Mouse (Mus musculus): ENCODE data around the gene Dapk1. TPM values are rescaled to one million over a fixed set of nuclear protein-coding genes. Genes with fewer than 3 reads are reported as not detected.
A peak's percentile ranks its signal among the peaks of the same experiment; 100 is the strongest.

Dapk1 gene
- polyA plus RNA-seq, 1 experiment from 2014 or later: 40.8 TPM

DNA sequence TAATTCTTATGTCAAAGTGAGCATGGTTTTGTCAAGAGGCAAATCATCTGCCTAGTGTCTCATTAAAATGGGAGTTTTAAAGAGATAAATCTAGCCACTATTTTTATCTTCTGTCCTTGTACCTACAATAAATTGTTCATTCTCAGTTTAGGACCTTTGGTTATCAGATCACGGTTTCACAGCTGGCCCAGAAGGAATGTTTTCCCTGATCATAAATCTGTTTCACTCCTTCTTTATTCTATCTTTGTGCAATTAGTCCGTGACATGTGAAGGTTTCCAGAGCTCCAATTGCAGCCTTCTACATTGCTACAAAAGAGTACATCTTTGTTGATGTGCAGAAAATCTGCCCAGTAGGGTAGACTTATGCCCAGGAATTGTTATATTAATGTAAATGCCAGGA lies 153.5 kb downstream of the Dapk1 start:
- no peaks in the 10 kb centered on the region for H3K9me3 ChIP-seq (ENCODE audit: control insufficient read depth, low read length)
- H3K4me3 ChIP-seq (ENCODE audit: low read length): no peak overlapping the region
- 61% methylated on average over 2 of the region's 2 CpGs for WGBS
- no peaks in the 10 kb centered on the region for H3K27me3 ChIP-seq (ENCODE audit: control insufficient read depth, insufficient read depth, low read depth, low read length)
- H3K27ac ChIP-seq (ENCODE audit: low read length): no peak overlapping the region
- ATAC-seq (ENCODE audit: low read depth): no peak
- peaks cover 30% of the 10 kb centered on the region for H3K36me3 ChIP-seq (ENCODE audit: control insufficient read depth, insufficient read depth, low read length)
- H3K4me1 ChIP-seq (replicated peaks; ENCODE audit: control insufficient read depth, insufficient read depth, low read length): no peaks in the 10 kb centered on the region
- no peak overlapping the region for H3K9ac ChIP-seq (ENCODE audit: low read length)
- H3K4me2 ChIP-seq (ENCODE audit: low read depth, low read length): no peak overlapping the region

DNA sequence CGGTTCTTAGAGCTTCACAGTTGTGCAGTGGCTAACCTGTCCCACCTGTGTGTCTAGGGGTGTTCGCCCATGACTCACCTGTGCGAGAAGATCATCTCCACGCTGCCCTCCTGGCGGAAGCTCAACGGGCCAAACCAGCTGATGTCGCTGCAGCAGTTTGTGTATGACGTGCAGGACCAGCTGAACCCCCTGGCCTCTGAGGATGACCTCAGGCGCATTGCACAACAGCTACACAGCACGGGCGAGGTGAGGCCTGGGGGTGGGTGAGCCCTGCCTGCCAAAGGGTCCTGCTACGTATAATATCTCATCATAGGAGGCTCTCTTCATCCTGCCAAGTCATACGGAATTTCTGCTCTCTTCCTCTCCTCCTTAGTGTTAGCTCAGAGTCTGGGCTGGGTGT lies 155.5 kb downstream of the Dapk1 start:
- H3K4me1 ChIP-seq (replicated peaks; ENCODE audit: control insufficient read depth, insufficient read depth, low read length): no peaks in the 10 kb centered on the region
- H3K9ac ChIP-seq (ENCODE audit: low read length): no peak overlapping the region
- H3K4me2 ChIP-seq (ENCODE audit: low read depth, low read length): no peak overlapping the region
- no peak for ATAC-seq (ENCODE audit: low read depth)
- peaks cover 32% of the 10 kb centered on the region for H3K36me3 ChIP-seq (ENCODE audit: control insufficient read depth, insufficient read depth, low read length)
- no peaks in the 10 kb centered on the region for H3K27me3 ChIP-seq (ENCODE audit: control insufficient read depth, insufficient read depth, low read depth, low read length)
- H3K4me3 ChIP-seq (ENCODE audit: low read length): no peak overlapping the region
- no peak overlapping the region for H3K27ac ChIP-seq (ENCODE audit: low read length)
- no peaks in the 10 kb centered on the region for H3K9me3 ChIP-seq (ENCODE audit: control insufficient read depth, low read length)
- WGBS: 78% methylated on average over 13 of the region's 13 CpGs

DNA sequence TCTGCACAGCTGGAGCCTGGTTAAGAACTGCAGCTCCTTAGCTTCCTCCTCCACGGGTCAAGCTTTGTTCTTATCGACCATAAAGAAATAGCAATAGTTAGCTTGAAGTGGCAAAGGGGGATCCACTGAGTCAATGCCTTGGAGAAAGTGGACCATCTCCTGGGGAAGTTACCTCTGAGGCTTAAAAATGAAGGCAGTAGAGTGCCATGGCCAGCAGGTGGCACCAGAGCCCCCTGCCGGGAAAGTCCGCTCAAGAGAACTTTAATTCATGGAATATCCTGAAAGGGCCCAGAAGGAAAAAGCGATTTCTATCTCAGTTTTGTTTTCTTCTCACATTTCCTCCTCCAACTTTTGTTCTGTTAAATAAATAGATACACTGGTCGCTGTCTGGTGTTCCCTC lies 157.4 kb downstream of the Dapk1 start:
- Histone ChIP-seq H3K4me1 (replicated peaks; ENCODE audit: control insufficient read depth, insufficient read depth, low read length) (no peaks in the 10 kb centered on the region), H3K27ac (ENCODE audit: low read length) (no peak overlapping the region), H3K9ac (ENCODE audit: low read length) (no peak overlapping the region), H3K4me2 (ENCODE audit: low read depth, low read length) (no peak overlapping the region), H3K9me3 (ENCODE audit: control insufficient read depth, low read length) (no peaks in the 10 kb centered on the region), H3K36me3 (ENCODE audit: control insufficient read depth, insufficient read depth, low read length) (peaks cover 22% of the 10 kb centered on the region), H3K27me3 (ENCODE audit: control insufficient read depth, insufficient read depth, low read depth, low read length) (no peaks in the 10 kb centered on the region), H3K4me3 (ENCODE audit: low read length) (no peak overlapping the region)
- WGBS: 27% methylated on average over 6 of the region's 6 CpGs
- ATAC-seq (ENCODE audit: low read depth): no peak

DNA sequence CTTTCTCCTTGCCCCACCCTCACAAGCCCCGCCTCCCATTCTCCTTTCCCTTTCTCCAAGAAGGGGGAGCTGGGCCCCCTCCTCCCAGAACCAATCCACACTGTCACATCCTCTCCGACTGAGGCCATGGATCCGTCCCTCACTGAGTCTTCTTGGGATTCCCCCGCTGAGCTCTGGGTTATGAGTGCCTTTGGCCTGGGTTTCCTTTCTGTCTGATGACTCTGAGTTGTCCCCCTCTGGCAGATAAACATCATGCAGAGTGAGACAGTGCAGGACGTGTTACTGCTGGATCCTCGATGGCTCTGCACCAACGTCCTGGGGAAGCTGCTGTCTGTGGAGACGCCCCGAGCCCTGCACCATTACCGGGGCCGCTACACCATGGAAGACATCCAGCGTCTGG lies 158.6 kb downstream of the Dapk1 start:
- Histone ChIP-seq H3K27ac (ENCODE audit: low read length) (no peak overlapping the region), H3K9ac (ENCODE audit: low read length) (no peak overlapping the region), H3K27me3 (ENCODE audit: control insufficient read depth, insufficient read depth, low read depth, low read length) (no peaks in the 10 kb centered on the region), H3K4me3 (ENCODE audit: low read length) (no peak overlapping the region), H3K9me3 (ENCODE audit: control insufficient read depth, low read length) (no peaks in the 10 kb centered on the region), H3K4me1 (replicated peaks; ENCODE audit: control insufficient read depth, insufficient read depth, low read length) (no peaks in the 10 kb centered on the region), H3K36me3 (ENCODE audit: control insufficient read depth, insufficient read depth, low read length) (peaks cover 18% of the 10 kb centered on the region), H3K4me2 (ENCODE audit: low read depth, low read length) (no peak overlapping the region)
- WGBS: 84% methylated on average over 12 of the region's 12 CpGs
- 0 out of 2 replicates have a peak, but pooled peaks have one; percentile 17 for ATAC-seq (ENCODE audit: low read depth)

DNA sequence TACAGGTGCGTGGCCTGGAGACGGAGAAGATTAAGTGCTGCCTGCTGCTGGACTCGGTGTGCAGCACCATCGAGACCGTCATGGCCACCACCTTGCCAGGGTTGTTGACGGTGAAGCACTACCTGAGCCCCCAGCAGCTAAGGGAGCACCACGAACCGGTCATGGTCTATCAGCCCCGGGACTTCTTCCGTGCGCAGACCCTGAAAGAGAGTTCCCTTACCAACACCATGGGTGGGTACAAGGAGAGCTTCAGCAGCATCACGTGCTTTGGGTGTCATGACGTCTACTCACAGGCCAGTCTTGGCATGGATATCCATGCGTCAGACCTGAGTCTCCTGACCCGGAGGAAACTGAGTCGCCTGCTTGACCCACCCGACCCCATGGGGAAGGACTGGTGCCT lies 159.4 kb downstream of the Dapk1 start:
- no peak for ATAC-seq (ENCODE audit: low read depth)
- H3K9ac ChIP-seq (ENCODE audit: low read length): no peak overlapping the region
- no peaks in the 10 kb centered on the region for H3K27me3 ChIP-seq (ENCODE audit: control insufficient read depth, insufficient read depth, low read depth, low read length)
- no peak overlapping the region for H3K4me3 ChIP-seq (ENCODE audit: low read length)
- 94% methylated on average over 17 of the region's 17 CpGs for whole genome bisulfite sequencing
- no peak overlapping the region for H3K4me2 ChIP-seq (ENCODE audit: low read depth, low read length)
- H3K36me3 ChIP-seq (ENCODE audit: control insufficient read depth, insufficient read depth, low read length): peaks cover 18% of the 10 kb centered on the region
- no peaks in the 10 kb centered on the region for H3K4me1 ChIP-seq (replicated peaks; ENCODE audit: control insufficient read depth, insufficient read depth, low read length)
- no peaks in the 10 kb centered on the region for H3K9me3 ChIP-seq (ENCODE audit: control insufficient read depth, low read length)
- no peak overlapping the region for H3K27ac ChIP-seq (ENCODE audit: low read length)

DNA sequence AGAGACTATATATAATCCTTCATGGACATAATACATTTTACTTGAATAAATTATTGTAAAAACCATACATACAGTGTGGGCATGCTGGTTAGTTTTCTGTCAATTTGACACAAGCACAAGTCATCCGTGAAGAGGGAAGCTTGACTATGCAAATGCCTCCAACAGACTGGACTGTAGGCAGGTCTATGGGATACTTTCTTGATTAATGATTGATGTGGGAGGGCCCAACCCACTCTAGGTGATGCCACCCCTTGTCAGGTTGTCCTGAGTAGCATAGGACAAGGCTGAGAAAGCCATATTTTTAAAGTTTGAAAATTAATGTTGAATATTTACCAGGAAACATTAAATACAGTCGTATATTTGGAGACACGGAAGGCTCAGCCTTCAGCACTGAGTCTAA lies 178.8 kb downstream of the Dapk1 start:
- 71% methylated on average over 3 of the region's 3 CpGs for WGBS
- no peaks in the 10 kb centered on the region for H3K36me3 ChIP-seq (ENCODE audit: control insufficient read depth, insufficient read depth, low read length)

DNA sequence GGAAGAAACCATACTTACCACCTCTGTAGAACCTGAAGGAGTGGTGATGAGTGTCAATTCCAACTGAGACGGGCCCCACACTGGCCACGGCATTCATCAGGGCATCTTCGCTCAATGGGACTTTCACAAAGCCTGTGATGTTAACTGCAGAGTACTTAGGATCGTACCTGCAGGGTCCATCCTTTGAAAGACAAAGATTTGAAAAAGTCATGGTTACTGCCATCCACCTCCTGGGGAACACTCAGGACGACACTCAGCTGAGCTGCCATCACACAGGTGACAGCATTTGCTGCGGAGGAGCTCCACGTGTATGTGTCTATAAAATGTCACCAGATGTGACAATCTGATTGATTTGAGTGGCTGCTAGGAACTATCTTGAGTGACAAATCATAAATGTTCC lies 181.6 kb downstream of the Dapk1 start:
- H3K27me3 ChIP-seq (ENCODE audit: control insufficient read depth, insufficient read depth, low read depth, low read length): no peaks in the 10 kb centered on the region
- H3K4me1 ChIP-seq (replicated peaks; ENCODE audit: control insufficient read depth, insufficient read depth, low read length): no peaks in the 10 kb centered on the region
- no peak overlapping the region for H3K4me3 ChIP-seq (ENCODE audit: low read length)
- ATAC-seq (ENCODE audit: low read depth): no peak
- H3K9me3 ChIP-seq (ENCODE audit: control insufficient read depth, low read length): no peaks in the 10 kb centered on the region
- no peak overlapping the region for H3K9ac ChIP-seq (ENCODE audit: low read length)
- WGBS: 79% methylated on average over 7 of the region's 7 CpGs
- no peak overlapping the region for H3K4me2 ChIP-seq (ENCODE audit: low read depth, low read length)
- H3K36me3 ChIP-seq (ENCODE audit: control insufficient read depth, insufficient read depth, low read length): no peaks in the 10 kb centered on the region
- no peak overlapping the region for H3K27ac ChIP-seq (ENCODE audit: low read length)

More for the DNA sequence above, 178.8 kb downstream of the Dapk1 start:
- Histone ChIP-seq H3K9ac (ENCODE audit: low read length) (no peak overlapping the region), H3K4me1 (replicated peaks; ENCODE audit: control insufficient read depth, insufficient read depth, low read length) (no peaks in the 10 kb centered on the region), H3K4me3 (ENCODE audit: low read length) (no peak overlapping the region), H3K27me3 (ENCODE audit: control insufficient read depth, insufficient read depth, low read depth, low read length) (no peaks in the 10 kb centered on the region), H3K4me2 (ENCODE audit: low read depth, low read length) (no peak overlapping the region), H3K9me3 (ENCODE audit: control insufficient read depth, low read length) (no peaks in the 10 kb centered on the region), H3K27ac (ENCODE audit: low read length) (no peak overlapping the region)
- ATAC-seq (ENCODE audit: low read depth): no peak

DNA sequence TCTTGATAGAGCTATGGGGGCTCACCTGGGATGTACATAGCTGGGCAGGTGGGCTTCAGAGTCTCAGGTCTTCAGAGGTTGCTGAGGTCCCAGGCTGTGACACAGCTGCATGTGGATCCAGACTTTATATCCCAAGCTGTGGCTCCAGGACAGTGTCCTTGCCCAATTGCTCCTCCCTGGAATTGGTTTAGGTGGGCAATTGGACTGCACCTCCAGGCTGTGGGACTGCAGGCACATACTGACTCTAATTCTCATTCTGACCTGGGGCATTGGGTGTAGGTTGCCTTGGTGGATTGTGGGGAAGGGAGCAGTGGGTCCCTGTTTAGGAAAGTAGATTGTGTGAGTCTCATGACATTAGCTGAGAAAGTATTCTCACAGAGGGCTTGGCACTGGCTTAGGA lies 184.5 kb downstream of the Dapk1 start, which contains the start of gene BC051665:
BC051665 (minus strand) TSS at position 101 of the 400 bp plus-strand sequence.
- no peak within 1 kb of the TSS for H3K27ac ChIP-seq (ENCODE audit: low read length)
- H3K4me1 ChIP-seq (replicated peaks; ENCODE audit: control insufficient read depth, insufficient read depth, low read length): no peaks in the 10 kb centered on the region
- ATAC-seq (ENCODE audit: low read depth): no peak
- H3K27me3 ChIP-seq (ENCODE audit: control insufficient read depth, insufficient read depth, low read depth, low read length): no peaks in the 10 kb centered on the region
- no peaks in the 10 kb centered on the region for H3K9me3 ChIP-seq (ENCODE audit: control insufficient read depth, low read length)
- H3K4me3 ChIP-seq (ENCODE audit: low read length): no peak within 1 kb of the TSS
- H3K9ac ChIP-seq (ENCODE audit: low read length): no peak within 1 kb of the TSS
- no peak within 1 kb of the TSS for H3K4me2 ChIP-seq (ENCODE audit: low read depth, low read length)
- H3K36me3 ChIP-seq (ENCODE audit: control insufficient read depth, insufficient read depth, low read length): no peaks in the 10 kb centered on the region

DNA sequence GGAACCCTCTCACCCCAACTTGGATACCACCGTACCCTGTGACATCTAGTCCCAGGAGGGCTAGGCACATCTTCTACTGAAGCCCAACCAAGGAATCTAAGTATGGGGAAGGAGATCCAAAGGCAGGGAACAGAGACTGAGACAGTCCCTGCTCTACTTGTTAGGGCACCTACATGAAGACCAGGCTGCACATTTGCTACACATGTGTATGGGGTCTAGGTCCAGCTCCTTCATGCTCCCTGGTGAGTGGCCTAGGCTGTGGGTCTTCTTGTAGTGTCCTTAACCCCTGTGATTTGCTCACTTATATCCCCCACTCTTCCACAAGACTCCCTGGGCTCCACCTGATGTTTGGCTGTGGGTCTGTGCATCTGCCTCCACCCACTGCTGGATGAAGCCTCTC lies 187.7 kb downstream of the Dapk1 start:
- no peak overlapping the region for H3K4me2 ChIP-seq (ENCODE audit: low read depth, low read length)
- no peaks in the 10 kb centered on the region for H3K9me3 ChIP-seq (ENCODE audit: control insufficient read depth, low read length)
- WGBS: 70% methylated on average over 1 of the region's 1 CpGs
- no peak for ATAC-seq (ENCODE audit: low read depth)
- H3K36me3 ChIP-seq (ENCODE audit: control insufficient read depth, insufficient read depth, low read length): no peaks in the 10 kb centered on the region
- H3K27me3 ChIP-seq (ENCODE audit: control insufficient read depth, insufficient read depth, low read depth, low read length): no peaks in the 10 kb centered on the region
- H3K27ac ChIP-seq (ENCODE audit: low read length): no peak overlapping the region
- no peak overlapping the region for H3K4me3 ChIP-seq (ENCODE audit: low read length)
- no peak overlapping the region for H3K9ac ChIP-seq (ENCODE audit: low read length)
- H3K4me1 ChIP-seq (replicated peaks; ENCODE audit: control insufficient read depth, insufficient read depth, low read length): no peaks in the 10 kb centered on the region

DNA sequence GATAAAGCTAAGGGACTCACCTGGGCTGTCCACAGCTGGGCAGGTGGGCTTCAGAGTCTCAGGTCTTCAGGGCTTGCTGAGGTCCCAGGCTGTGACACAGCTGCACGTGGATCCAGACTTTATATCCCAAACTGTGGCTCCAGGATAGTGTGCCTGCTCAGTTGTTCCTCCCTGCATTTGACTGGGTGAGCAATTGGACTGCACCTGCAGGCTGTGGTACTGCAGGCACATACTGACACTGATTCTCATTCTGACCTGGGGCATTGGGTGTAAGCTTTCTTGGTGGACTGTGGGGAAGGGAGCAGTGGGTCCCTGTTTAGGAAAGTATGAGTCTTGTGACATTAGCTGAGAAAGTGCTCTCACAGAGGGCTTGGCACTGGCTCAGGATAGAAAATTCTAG lies 201.0 kb downstream of the Dapk1 start, which contains the start of gene Ctsll3:
Ctsll3 (minus strand) TSS at position 101 of the 400 bp plus-strand sequence.
- Histone ChIP-seq H3K27me3 (ENCODE audit: control insufficient read depth, insufficient read depth, low read depth, low read length) (no peaks in the 10 kb centered on the region), H3K4me3 (ENCODE audit: low read length) (no peak within 1 kb of the TSS), H3K4me1 (replicated peaks; ENCODE audit: control insufficient read depth, insufficient read depth, low read length) (no peaks in the 10 kb centered on the region), H3K9me3 (ENCODE audit: control insufficient read depth, low read length) (no peaks in the 10 kb centered on the region), H3K27ac (ENCODE audit: low read length) (no peak within 1 kb of the TSS), H3K36me3 (ENCODE audit: control insufficient read depth, insufficient read depth, low read length) (no peaks in the 10 kb centered on the region), H3K4me2 (ENCODE audit: low read depth, low read length) (no peak within 1 kb of the TSS), H3K9ac (ENCODE audit: low read length) (no peak within 1 kb of the TSS)
- 69% methylated on average over 1 of the region's 1 CpGs for WGBS
- no peak for ATAC-seq (ENCODE audit: low read depth)

Data from lung, embryonic 16.5 days (tissue).